Mouse (Mus musculus) CH12.LX (cell line): Measurements from ENCODE around the gene Ifna6.
"Not testable (repeated sequence)": the region's sequence is repeated elsewhere in the genome, so short reads cannot be mapped to it uniquely, and the experiment has no call there.

Experiments used
- EP300 ChIP-seq: IDR thresholded peaks from 2 replicates; pipeline ENCODE4 v1.6.1; 2011; ENCODE audit warnings: low read length, improper control_type of control experiment
- HCFC1 ChIP-seq: IDR thresholded peaks from 2 replicates; pipeline ENCODE4 v1.6.1; 2012; ENCODE audit warnings: low read depth, mild to moderate bottlenecking, inconsistent platforms, low read length, improper control_type of control experiment
- MAX ChIP-seq: IDR thresholded peaks from 2 replicates; pipeline ENCODE4 v1.6.1; 2011; ENCODE audit warnings: low read length, improper control_type of control experiment
- POLR2A ChIP-seq: IDR thresholded peaks from 2 replicates; pipeline ENCODE4 v1.6.1; 2011; ENCODE audit warnings: low read depth, mild to moderate bottlenecking, improper control_type of control experiment, low read length
- TCF12 ChIP-seq: IDR thresholded peaks from 2 replicates; pipeline ENCODE4 v1.6.1; 2014; ENCODE audit warnings: low read depth, mild to moderate bottlenecking, inconsistent platforms, low read length, improper control_type of control experiment
- ZNF384 ChIP-seq: IDR thresholded peaks from 2 replicates; pipeline ENCODE4 v1.6.1; 2012; ENCODE audit warnings: low read depth, low read length, improper control_type of control experiment, inconsistent platforms

GRCm38 (mm10) chr4:88799365-88799764, 27.9 kb upstream of the Ifna6 start, which contains the start of gene Gm13285:
- not testable (repeated sequence) for TF ChIP-seq POLR2A, TCF12, HCFC1, ZNF384, MAX, EP300
